Mouse (Mus musculus): ENCODE measurements around the gene Olfr1024. TPM values are rescaled to one million over a fixed set of nuclear protein-coding genes. Genes with fewer than 3 reads are reported as not detected.

Olfr1024 gene
- polyA plus RNA-seq (2012; rRNA removed) = not detected in 2 replicates

GRCm38 (mm10) chr2:85904952-85905351, at the start of gene Olfr1024:
Olfr1024 (minus strand) TSS chr2:85905052.

GRCm38 (mm10) chr2:85950137-85950536, 45.3 kb upstream of the Olfr1024 start, which contains the start of gene Olfr1028:
Olfr1028 (plus strand) TSS chr2:85950437.

GRCm38 (mm10) chr2:85921258-85921657, 16.4 kb upstream of the Olfr1024 start, which contains the start of gene Olfr1026:
Olfr1026 (plus strand) TSS chr2:85921558.

GRCm38 (mm10) chr2:85914893-85915292, 10.0 kb upstream of the Olfr1024 start, which contains the start of gene Olfr1025-ps1:
Olfr1025-ps1 (plus strand) TSS chr2:85915193.

GRCm38 (mm10) chr2:85885340-85885739, 19.5 kb downstream of the Olfr1024 start, which contains the start of gene Olfr1023:
Olfr1023 (plus strand) TSS chr2:85885640.

GRCm38 (mm10) chr2:85868294-85868693, 36.6 kb downstream of the Olfr1024 start, which contains the start of gene Olfr1022:
Olfr1022 (plus strand) TSS chr2:85868594.

Other genes with a start within 250 kb of the Olfr1024 start
- gene Olfr154, start 240.6 kb downstream of the Olfr1024 start, polyA plus RNA-seq (2012; rRNA removed) = not detected in 2 replicates
- not detected in 2 replicates for gene Olfr1006, start 226.3 kb downstream of the Olfr1024 start, polyA plus RNA-seq (2012; rRNA removed)
- gene Olfr1008, start 215.6 kb downstream of the Olfr1024 start, polyA plus RNA-seq (2012; rRNA removed) = not detected in 2 replicates
- gene Olfr1009, start 189.6 kb downstream of the Olfr1024 start, polyA plus RNA-seq (2012; rRNA removed) = not detected in 2 replicates
- not detected in 2 replicates for gene Olfr1012, start 142.3 kb downstream of the Olfr1024 start, polyA plus RNA-seq (2012; rRNA removed)
- gene Olfr1013, start 138.0 kb downstream of the Olfr1024 start, polyA plus RNA-seq (2012; rRNA removed) = not detected in 2 replicates
- not detected in 2 replicates for gene Olfr1014, start 132.3 kb downstream of the Olfr1024 start, polyA plus RNA-seq (2012; rRNA removed)
- gene Olfr1015, start 123.0 kb downstream of the Olfr1024 start, polyA plus RNA-seq (2012; rRNA removed) = not detected in 2 replicates
- not detected in 2 replicates for gene Olfr1016, start 102.5 kb downstream of the Olfr1024 start, polyA plus RNA-seq (2012; rRNA removed)
- not detected in 2 replicates for gene Olfr1018, start 86.6 kb downstream of the Olfr1024 start, polyA plus RNA-seq (2012; rRNA removed)
- gene Olfr1019, start 59.6 kb downstream of the Olfr1024 start, polyA plus RNA-seq (2012; rRNA removed) = not detected in 2 replicates
- not detected in 2 replicates for gene Olfr1020, start 58.0 kb downstream of the Olfr1024 start, polyA plus RNA-seq (2012; rRNA removed)
- gene Olfr1022, start 36.5 kb downstream of the Olfr1024 start, polyA plus RNA-seq (2012; rRNA removed) = not detected in 2 replicates
- not detected in 2 replicates for gene Olfr1023, start 19.4 kb downstream of the Olfr1024 start, polyA plus RNA-seq (2012; rRNA removed)
- gene Olfr1025-ps1, start 10.1 kb upstream of the Olfr1024 start, polyA plus RNA-seq (2012; rRNA removed) = not detected in 2 replicates
- gene Olfr1026, start 16.5 kb upstream of the Olfr1024 start, polyA plus RNA-seq (2012; rRNA removed) = not detected in 2 replicates
- under 0.01 TPM in 1 of 2 replicates, not detected in the other for gene Olfr1028, start 45.4 kb upstream of the Olfr1024 start, polyA plus RNA-seq (2012; rRNA removed)
- gene Olfr1029, start 68.8 kb upstream of the Olfr1024 start, polyA plus RNA-seq (2012; rRNA removed) = not detected in 2 replicates
- gene Olfr1030, start 74.2 kb upstream of the Olfr1024 start, polyA plus RNA-seq (2012; rRNA removed) = not detected in 2 replicates
- gene Olfr1031, start 85.3 kb upstream of the Olfr1024 start, polyA plus RNA-seq (2012; rRNA removed) = not detected in 2 replicates
- gene Olfr1032, start 100.5 kb upstream of the Olfr1024 start, polyA plus RNA-seq (2012; rRNA removed) = not detected in 2 replicates
- gene Olfr1033, start 115.6 kb upstream of the Olfr1024 start, polyA plus RNA-seq (2012; rRNA removed) = 0.28 and 0.37 TPM in 2 replicates
- gene Olfr1034, start 140.8 kb upstream of the Olfr1024 start, polyA plus RNA-seq (2012; rRNA removed) = 0.06 and 0.09 TPM in 2 replicates
- not detected in 2 replicates for gene Olfr1036, start 168.9 kb upstream of the Olfr1024 start, polyA plus RNA-seq (2012; rRNA removed)
- not detected in 2 replicates for gene Olfr1037, start 182.3 kb upstream of the Olfr1024 start, polyA plus RNA-seq (2012; rRNA removed)
- gene Olfr1039, start 230.9 kb upstream of the Olfr1024 start, polyA plus RNA-seq (2012; rRNA removed) = not detected in 2 replicates
- not detected in 2 replicates for gene Olfr1040, start 241.7 kb upstream of the Olfr1024 start, polyA plus RNA-seq (2012; rRNA removed)